Mouse (Mus musculus) MEL (cell line): ENCODE measurements around the gene Zdhhc11. TPM values are rescaled to one million over a fixed set of nuclear protein-coding genes. Genes with fewer than 3 reads are reported as not detected.

Experiments used
- DNase-seq: peaks from one replicate; pipeline ENCODE4 v3.0.0; 2011; ENCODE audit warnings: low read depth, low spot score
- H3K27ac ChIP-seq: 2 replicates; pipeline ENCODE4 v1.5.1; 2012; ENCODE audit warnings: low read depth, mild to moderate bottlenecking, control low read depth, low read length, moderate library complexity; ENCODE audit not compliant: control insufficient read depth
- H3K27me3 ChIP-seq, 2 experiments: fragments of 150-350 bp in 1 of 2; sonication (generic) in 1 of 2; 2 replicates each; pipeline ENCODE4 v1.6.1; 2012; ENCODE audit warnings: low read length in 2 of 2, mild to moderate bottlenecking in 2 of 2, improper control_type of control experiment in 1 of 2, moderate library complexity in 1 of 2; ENCODE audit not compliant: insufficient read depth in 2 of 2, control insufficient read depth in 1 of 2
- H3K36me3 ChIP-seq, 2 experiments: 2 replicates each; pipeline ENCODE4 v1.6.1; 2012 to 2014; ENCODE audit warnings: low read length in 2 of 2, improper control_type of control experiment in 1 of 2, inconsistent platforms in 1 of 2, mild to moderate bottlenecking in 1 of 2; ENCODE audit not compliant: insufficient read depth in 2 of 2, control insufficient read depth in 1 of 2
- H3K4me1 ChIP-seq, 2 experiments: fragments of 150-350 bp in 1 of 2; sonication (generic) in 1 of 2; 2 replicates each; pipeline ENCODE4 v1.6.1; 2012; ENCODE audit warnings: low read length in 2 of 2, improper control_type of control experiment in 1 of 2, mild to moderate bottlenecking in 1 of 2; ENCODE audit not compliant: insufficient read depth in 2 of 2, control insufficient read depth in 1 of 2
- H3K4me3 ChIP-seq, 2 experiments: fragments of 150-350 bp in 1 of 2; sonication (generic) in 1 of 2; 2 replicates each; pipeline ENCODE4 v1.5.1; 2012; ENCODE audit warnings: low read depth in 2 of 2, low read length in 2 of 2, mild to moderate bottlenecking in 2 of 2, moderate library complexity in 2 of 2, control low read depth in 1 of 2, improper control_type of control experiment in 1 of 2; ENCODE audit not compliant: control insufficient read depth in 1 of 2, insufficient read depth in 1 of 2
- H3K79me2 ChIP-seq: 2 replicates; pipeline ENCODE4 v1.6.1; 2012; ENCODE audit warnings: mild to moderate bottlenecking, low read length, moderate library complexity; ENCODE audit not compliant: control insufficient read depth, poor library complexity, insufficient read depth
- H3K9ac ChIP-seq: 2 replicates; pipeline ENCODE4 v1.6.1; 2012; ENCODE audit warnings: low read depth, mild to moderate bottlenecking, control low read depth, low read length, moderate library complexity; ENCODE audit not compliant: control insufficient read depth, poor library complexity, severe bottlenecking
- H3K9me3 ChIP-seq: fragments of 150-350 bp; sonication (generic); replicated peaks from 2 replicates; pipeline ENCODE4 v1.6.1; 2012; ENCODE audit warnings: mild to moderate bottlenecking, low read length, improper control_type of control experiment, moderate library complexity; ENCODE audit not compliant: insufficient read depth
- CHD2 ChIP-seq: IDR thresholded peaks from 2 replicates; pipeline ENCODE4 v1.6.1; 2011; ENCODE audit warnings: low read length, improper control_type of control experiment
- CTCF ChIP-seq, 3 experiments: IDR thresholded peaks in 2 of 3; conservative IDR thresholded peaks in 1 of 3; 2 replicates each; pipeline ENCODE4 v1.5.1; 2011 to 2012; ENCODE audit warnings: low read length in 3 of 3, low read depth in 2 of 3, mild to moderate bottlenecking in 2 of 3, improper control_type of control experiment in 1 of 3, inconsistent platforms in 1 of 3, mixed read lengths in 1 of 3, moderate library complexity in 1 of 3; ENCODE audit not compliant: control insufficient read depth in 1 of 3, insufficient read depth in 1 of 3, poor library complexity in 1 of 3, severe bottlenecking in 1 of 3
- E2F4 ChIP-seq: IDR thresholded peaks from 2 replicates; pipeline ENCODE4 v1.6.1; 2011; ENCODE audit warnings: low read depth, low read length, improper control_type of control experiment, borderline replicate concordance
- ELF1 ChIP-seq: IDR thresholded peaks from 2 replicates; pipeline ENCODE4 v1.6.1; 2014; ENCODE audit warnings: low read depth, mild to moderate bottlenecking, inconsistent platforms, low read length, improper control_type of control experiment, moderate library complexity
- EP300 ChIP-seq, 2 experiments: IDR thresholded peaks; 2 replicates each; pipeline ENCODE4 v1.6.1; 2011; ENCODE audit warnings: improper control_type of control experiment in 2 of 2, low read length in 2 of 2, low read depth in 1 of 2, mild to moderate bottlenecking in 1 of 2
- GATA1 ChIP-seq: IDR thresholded peaks from 2 replicates; pipeline ENCODE4 v1.6.1; 2011; ENCODE audit warnings: low read depth, low read length, improper control_type of control experiment
- KAT2A ChIP-seq: conservative IDR thresholded peaks from 2 replicates; pipeline ENCODE4 v1.6.1; 2012; ENCODE audit warnings: low read depth, low read length, improper control_type of control experiment, inconsistent platforms
- MAX ChIP-seq: IDR thresholded peaks from 2 replicates; pipeline ENCODE4 v1.6.1; 2011; ENCODE audit warnings: low read length, improper control_type of control experiment
- MAZ ChIP-seq: IDR thresholded peaks from 2 replicates; pipeline ENCODE4 v1.6.1; 2012; ENCODE audit warnings: low read depth, mild to moderate bottlenecking, inconsistent platforms, low read length, improper control_type of control experiment
- MEF2A ChIP-seq: IDR thresholded peaks from 2 replicates; pipeline ENCODE4 v1.6.1; 2014; ENCODE audit warnings: low read depth, mild to moderate bottlenecking, inconsistent platforms, low read length, improper control_type of control experiment; ENCODE audit not compliant: poor library complexity, insufficient replicate concordance, severe bottlenecking; ENCODE audit errors: extremely low read depth
- MXI1 ChIP-seq: IDR thresholded peaks from 2 replicates; pipeline ENCODE4 v1.6.1; 2011; ENCODE audit warnings: mild to moderate bottlenecking, low read depth, low read length, improper control_type of control experiment
- MYC ChIP-seq: IDR thresholded peaks from 2 replicates; pipeline ENCODE4 v1.6.1; 2011; ENCODE audit warnings: low read depth, mild to moderate bottlenecking, low read length, improper control_type of control experiment, moderate library complexity
- NRF1 ChIP-seq: IDR thresholded peaks from 2 replicates; pipeline ENCODE4 v1.6.1; 2014; ENCODE audit warnings: low read depth, mild to moderate bottlenecking, inconsistent platforms, low read length, improper control_type of control experiment, moderate library complexity; ENCODE audit not compliant: poor library complexity, insufficient read depth, severe bottlenecking
- POLR2A ChIP-seq, 2 experiments: IDR thresholded peaks; 2 replicates each; pipeline ENCODE4 v1.6.1; 2011 to 2012; ENCODE audit warnings: low read length in 2 of 2, mild to moderate bottlenecking in 2 of 2, control low read depth in 1 of 2, improper control_type of control experiment in 1 of 2, low read depth in 1 of 2, moderate library complexity in 1 of 2; ENCODE audit not compliant: control insufficient read depth in 1 of 2, insufficient read depth in 1 of 2, poor library complexity in 1 of 2
- RCOR1 ChIP-seq: IDR thresholded peaks from 2 replicates; pipeline ENCODE4 v1.6.1; 2012; ENCODE audit warnings: low read depth, mild to moderate bottlenecking, inconsistent platforms, low read length, improper control_type of control experiment
- TAL1 ChIP-seq: IDR thresholded peaks from 2 replicates; pipeline ENCODE4 v1.6.1; 2012; ENCODE audit warnings: mild to moderate bottlenecking, inconsistent platforms, low read length, moderate library complexity, mixed read lengths
- TBP ChIP-seq: IDR thresholded peaks from 2 replicates; pipeline ENCODE4 v1.8.0; 2011; ENCODE audit warnings: low read depth, low read length, improper control_type of control experiment
- UBTF ChIP-seq: IDR thresholded peaks from 2 replicates; pipeline ENCODE4 v1.6.1; 2012; ENCODE audit warnings: low read depth, mild to moderate bottlenecking, inconsistent platforms, low read length, improper control_type of control experiment, moderate library complexity, borderline replicate concordance; ENCODE audit not compliant: insufficient read depth
- USF2 ChIP-seq, 2 experiments: IDR thresholded peaks; 2 replicates each; pipeline ENCODE4 v1.6.1; 2011 to 2012; ENCODE audit warnings: improper control_type of control experiment in 2 of 2, low read length in 2 of 2, borderline replicate concordance in 1 of 2, inconsistent platforms in 1 of 2, low read depth in 1 of 2, mild to moderate bottlenecking in 1 of 2; ENCODE audit not compliant: insufficient read depth in 1 of 2
- ZKSCAN1 ChIP-seq: IDR thresholded peaks from 2 replicates; pipeline ENCODE4 v1.6.1; 2012; ENCODE audit warnings: low read depth, mild to moderate bottlenecking, inconsistent platforms, low read length, improper control_type of control experiment, moderate library complexity
- ZMIZ1 ChIP-seq: IDR thresholded peaks from 2 replicates; pipeline ENCODE4 v1.6.1; 2012; ENCODE audit warnings: low read depth, mild to moderate bottlenecking, inconsistent platforms, low read length, improper control_type of control experiment, moderate library complexity
- polyA plus RNA-seq, 2 experiments: library from polyadenylated mRNA; stranded (reverse) in 1 of 2; unstranded in 1 of 2; fragments of >175 nt in 1 of 2; fragments of >200 nt in 1 of 2; gene quantifications; 2 replicates each; pipeline versions ENCODE4 v1.2.1 to v1.2.4; 2012; ENCODE audit warnings: low replicate concordance in 2 of 2, low read depth in 1 of 2; ENCODE audit not compliant: insufficient read length in 2 of 2, insufficient read depth in 1 of 2, missing spikeins in 1 of 2
- total RNA-seq: library from RNA; depleted of rRNA; stranded (reverse); fragments of 300-350 nt; gene quantifications from 2 replicates; pipeline ENCODE4 v1.2.3, GENCODE M21; 2012

The Zdhhc11 gene
- total and polyA plus RNA-seq, 3 experiments: not detected

- peaks cover 0 to 5% of the 10 kb centered on the region in 2 experiments; a peak in 1 of 4 replicates for H3K4me1 ChIP-seq
- no peak overlapping the region for H3K27ac ChIP-seq
- H3K36me3 ChIP-seq: no peaks in the 10 kb centered on the region
- H3K4me3 ChIP-seq: no peak overlapping the region
- H3K79me2 ChIP-seq: no peaks in the 10 kb centered on the region
- no peak overlapping the region for H3K9ac ChIP-seq
- no peak for DNase-seq
- TF ChIP-seq EP300 (IDR thresholded peaks at IDR 0.05; ENCODE audit: low read depth in 1 of 2, low read length in 2 of 2) (no peak), ELF1 (no peak), CHD2 (no peak)
- H3K9me3 ChIP-seq: no peaks in the 10 kb centered on the region
- H3K27me3 ChIP-seq: no peaks in the 10 kb centered on the region; a peak in 1 of 4 replicates
These were observed 10.9 kb downstream of the Zdhhc11 start for GRCm38 (mm10) chr13:73974523-73974922.

- H3K27ac ChIP-seq: no peak overlapping the region
- no peak for TF ChIP-seq GATA1
- TF ChIP-seq TBP: no peak
- TF ChIP-seq E2F4: no peak
- TF ChIP-seq RCOR1: no peak
- TF ChIP-seq NRF1: no peak
- TF ChIP-seq CTCF (IDR thresholded peaks at IDR 0.05 in 2 of 3, conservative IDR thresholded peaks at IDR 0.05 in 1 of 3; ENCODE audit: control insufficient read depth in 1 of 3, insufficient read depth in 1 of 3, low read depth in 2 of 3, low read length in 3 of 3, poor library complexity in 1 of 3, severe bottlenecking in 1 of 3): no peak
- TF ChIP-seq CHD2: no peak
- TF ChIP-seq ZMIZ1: no peak
- no peak for TF ChIP-seq MEF2A
- TF ChIP-seq POLR2A (IDR thresholded peaks at IDR 0.05; ENCODE audit: control insufficient read depth in 1 of 2, insufficient read depth in 1 of 2, low read depth in 1 of 2, low read length in 2 of 2, poor library complexity in 1 of 2): no peak
- no peak for TF ChIP-seq MAX
- H3K27me3 ChIP-seq: peaks cover 2% of the 10 kb centered on the region in 2 experiments
- H3K4me3 ChIP-seq: no peak overlapping the region
- no peaks in the 10 kb centered on the region for H3K9me3 ChIP-seq
- H3K36me3 ChIP-seq: no peaks in the 10 kb centered on the region
- H3K4me1 ChIP-seq: no peaks in the 10 kb centered on the region
- H3K79me2 ChIP-seq: no peaks in the 10 kb centered on the region
- peak; percentile 7 for DNase-seq
- no peak overlapping the region for H3K9ac ChIP-seq
These were observed 13.3 kb downstream of the Zdhhc11 start for GRCm38 (mm10) chr13:73976935-73977334.

GRCm38 (mm10) chr13:73990325-73990724 is 26.7 kb downstream of the Zdhhc11 start:
- DNase-seq: no peak

More at GRCm38 (mm10) chr13:73990325-73990724, 26.7 kb downstream of the Zdhhc11 start:
- Histone ChIP-seq H3K79me2 (no peaks in the 10 kb centered on the region), H3K36me3 (peaks cover 0 to 17% of the 10 kb centered on the region in 2 experiments; a peak in 2 of 4 replicates), H3K9ac (no peak overlapping the region), H3K4me3 (no peak overlapping the region), H3K27me3 (no peaks in the 10 kb centered on the region), H3K27ac (peak overlapping the region; percentile 41; the same call in 1 of the 2 replicates), H3K4me1 (peaks cover 2 to 14% of the 10 kb centered on the region in 2 experiments; a peak in 2 of 4 replicates), H3K9me3 (no peaks in the 10 kb centered on the region)
- TF ChIP-seq KAT2A: no peak
- no peak for TF ChIP-seq MEF2A
- no peak for TF ChIP-seq RCOR1
- TF ChIP-seq TAL1: no peak
- TF ChIP-seq CHD2: no peak
- TF ChIP-seq USF2 (IDR thresholded peaks at IDR 0.05; ENCODE audit: borderline replicate concordance in 1 of 2, insufficient read depth in 1 of 2, low read depth in 1 of 2, low read length in 2 of 2): no peak
- no peak for TF ChIP-seq UBTF
- TF ChIP-seq MYC: no peak
- TF ChIP-seq EP300 (IDR thresholded peaks at IDR 0.05; ENCODE audit: low read depth in 1 of 2, low read length in 2 of 2): no peak
- no peak for TF ChIP-seq ZKSCAN1
- no peak for TF ChIP-seq MXI1
- TF ChIP-seq MAZ: no peak
- TF ChIP-seq E2F4: no peak
- TF ChIP-seq ELF1: no peak
